Mouse (Mus musculus) limb, embryonic 11.5 days (tissue): ENCODE measurements around the gene Sh3bp4. TPM values are rescaled to one million over a fixed set of nuclear protein-coding genes. Genes with fewer than 3 reads are reported as not detected.

Experiments
- ATAC-seq: fragments of 200-750 bp; cut with Nextera tagmentation; 2 replicates; pipeline ENCODE4 v1.8.0; 2017; ENCODE audit warnings: low read depth; ENCODE audit not compliant: insufficient number of reproducible peaks, low FRiP score, low TSS enrichment
- DNase-seq: peaks from one replicate; pipeline ENCODE4 v3.0.0-alpha.2; 2015; ENCODE audit warnings: low spot score
- H3K27ac ChIP-seq: fragments of 300-500 bp; sonication (generic); replicated peaks from 2 replicates; pipeline ENCODE4 v1.5.1; 2014; ENCODE audit warnings: low read depth, mild to moderate bottlenecking, low read length
- H3K27me3 ChIP-seq: fragments of 300-500 bp; sonication (generic); 2 replicates; pipeline ENCODE4 v1.6.1; 2014; ENCODE audit warnings: mild to moderate bottlenecking, low read length, mixed read lengths; ENCODE audit not compliant: control insufficient read depth, insufficient read depth
- H3K36me3 ChIP-seq: fragments of 300-500 bp; sonication (generic); 2 replicates; pipeline ENCODE4 v1.6.1; 2014; ENCODE audit warnings: mild to moderate bottlenecking, low read length, moderate library complexity, mixed read lengths; ENCODE audit not compliant: control insufficient read depth, insufficient read depth
- H3K4me1 ChIP-seq: fragments of 300-500 bp; sonication (generic); 2 replicates; pipeline ENCODE4 v1.6.1; 2014; ENCODE audit warnings: low read length, mixed read lengths; ENCODE audit not compliant: control insufficient read depth, insufficient read depth
- H3K4me2 ChIP-seq: fragments of 300-500 bp; sonication (generic); 2 replicates; pipeline ENCODE4 v1.6.1; 2014; ENCODE audit warnings: low read depth, mild to moderate bottlenecking, moderate library complexity; ENCODE audit not compliant: severe bottlenecking
- H3K4me3 ChIP-seq: fragments of 300-500 bp; sonication (generic); 2 replicates; pipeline ENCODE4 v1.5.1; 2014; ENCODE audit warnings: low read depth, low read length
- H3K9ac ChIP-seq: fragments of 300-500 bp; sonication (generic); 2 replicates; pipeline ENCODE4 v1.6.1; 2014; ENCODE audit warnings: mild to moderate bottlenecking, low read length
- H3K9me3 ChIP-seq: fragments of 300-500 bp; sonication (generic); 2 replicates; pipeline ENCODE4 v1.6.1; 2016; ENCODE audit warnings: low read length; ENCODE audit not compliant: control insufficient read depth
- WGBS: fragments of 180-500 bp; shearing (Covaris S2); extraction: QIAGEN DNeasy Blood & Tissue Kit; methylation state at CpG from one replicate; pipeline ENCODE4 v1.1.7; 2014; 5-methylcytosine and 5-hydroxymethylcytosine counted together
- polyA plus RNA-seq: library from polyadenylated mRNA; unstranded; fragments of >200 nt; fragmentation: Nextera tagmentation; extraction: Ambion mirVana; gene quantifications from 2 replicates; pipeline ENCODE4 v1.2.1, GENCODE M21; 2014

The Sh3bp4 gene
- polyA plus RNA-seq, 1 experiment from 2014 or later, result 20.6 TPM

DNA sequence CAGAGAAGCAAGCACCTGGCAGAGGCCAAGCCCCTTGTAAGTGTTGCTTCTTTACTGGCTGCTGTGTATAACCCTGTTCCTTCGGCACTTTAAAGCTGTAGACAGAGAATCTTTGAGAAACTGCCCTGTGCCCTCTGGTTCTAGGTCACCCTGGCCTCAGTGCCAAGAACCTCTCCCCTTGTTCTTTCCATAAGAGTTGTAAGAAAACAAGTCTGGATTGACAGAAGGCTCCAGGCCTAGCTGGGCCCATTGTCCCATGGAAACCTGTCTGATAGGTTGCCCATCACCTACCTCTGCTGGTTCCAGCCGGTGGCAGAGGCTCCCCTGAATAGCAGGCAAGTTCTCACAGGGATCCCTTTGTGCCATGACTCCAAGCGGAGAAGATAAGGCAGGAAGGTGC lies 47.9 kb downstream of the Sh3bp4 start:
- H3K27ac ChIP-seq, result no peak overlapping the region
- H3K9me3 ChIP-seq, result no peaks in the 10 kb centered on the region
- H3K4me1 ChIP-seq, result 0 out of 2 replicates have a peak, but pooled peaks cover 5% of the 10 kb centered on the region
- H3K4me3 ChIP-seq, result no peak overlapping the region
- 76% methylated on average over 3 of the region's 3 CpGs for WGBS
- no peak overlapping the region for H3K9ac ChIP-seq
- H3K27me3 ChIP-seq, result no peaks in the 10 kb centered on the region
- no peak overlapping the region for H3K4me2 ChIP-seq
- no peaks in the 10 kb centered on the region for H3K36me3 ChIP-seq
- no peak for ATAC-seq
- DNase-seq, result no peak

DNA sequence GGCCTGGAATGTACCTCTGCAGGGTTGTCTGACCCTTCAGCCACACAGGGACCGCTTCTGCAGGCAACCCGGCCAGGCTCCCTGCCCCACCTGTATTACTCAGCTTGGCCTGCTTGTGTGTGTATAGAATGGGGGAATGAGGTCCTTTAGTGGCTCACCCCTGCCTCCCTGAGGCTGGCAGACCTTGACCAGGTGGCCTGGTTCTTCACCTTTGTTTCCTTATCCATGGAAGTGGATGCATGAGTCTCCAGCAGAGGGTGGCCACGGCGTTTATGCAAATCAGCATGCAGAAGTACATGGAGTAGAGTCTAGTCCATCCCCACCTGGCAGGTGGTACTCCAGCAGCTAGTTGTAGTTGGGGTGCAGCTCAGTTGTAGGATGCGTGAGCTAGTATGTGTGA lies 48.6 kb downstream of the Sh3bp4 start:
- no peak overlapping the region for H3K9ac ChIP-seq
- no peak for ATAC-seq
- no peaks in the 10 kb centered on the region for H3K36me3 ChIP-seq
- no peak overlapping the region for H3K27ac ChIP-seq
- H3K27me3 ChIP-seq, result no peaks in the 10 kb centered on the region
- 87% methylated on average over 5 of the region's 5 CpGs for WGBS
- DNase-seq, result no peak
- 0 out of 2 replicates have a peak, but pooled peaks cover 5% of the 10 kb centered on the region for H3K4me1 ChIP-seq
- H3K9me3 ChIP-seq, result no peaks in the 10 kb centered on the region
- no peak overlapping the region for H3K4me3 ChIP-seq
- H3K4me2 ChIP-seq, result no peak overlapping the region

- ATAC-seq, result no peak
- no peaks in the 10 kb centered on the region for H3K27me3 ChIP-seq
- no peaks in the 10 kb centered on the region for H3K9me3 ChIP-seq
- no peak for DNase-seq
- no peak overlapping the region for H3K4me3 ChIP-seq
- WGBS, result 82% methylated on average over 4 of the region's 4 CpGs
- 0 out of 2 replicates have a peak, but pooled peaks cover 5% of the 10 kb centered on the region for H3K4me1 ChIP-seq
- no peaks in the 10 kb centered on the region for H3K36me3 ChIP-seq
- H3K9ac ChIP-seq, result no peak overlapping the region
- H3K27ac ChIP-seq, result no peak overlapping the region
- no peak overlapping the region for H3K4me2 ChIP-seq
Measured at GRCm38 (mm10) chr1:89120290-89120689, 50.1 kb downstream of the Sh3bp4 start.

GRCm38 (mm10) chr1:89121466-89121865 lies 51.3 kb downstream of the Sh3bp4 start:
- no peak for ATAC-seq
- Histone ChIP-seq H3K4me3 (no peak overlapping the region), H3K9me3 (no peaks in the 10 kb centered on the region), H3K4me2 (no peak overlapping the region), H3K9ac (no peak overlapping the region), H3K36me3 (no peaks in the 10 kb centered on the region), H3K4me1 (0 out of 2 replicates have a peak, but pooled peaks cover 4% of the 10 kb centered on the region), H3K27me3 (no peaks in the 10 kb centered on the region), H3K27ac (no peak overlapping the region)
- no peak for DNase-seq
- WGBS, result 85% methylated on average over 8 of the region's 8 CpGs

GRCm38 (mm10) chr1:89122376-89122775 lies 52.2 kb downstream of the Sh3bp4 start:
- 84% methylated on average over 5 of the region's 5 CpGs for WGBS

DNA sequence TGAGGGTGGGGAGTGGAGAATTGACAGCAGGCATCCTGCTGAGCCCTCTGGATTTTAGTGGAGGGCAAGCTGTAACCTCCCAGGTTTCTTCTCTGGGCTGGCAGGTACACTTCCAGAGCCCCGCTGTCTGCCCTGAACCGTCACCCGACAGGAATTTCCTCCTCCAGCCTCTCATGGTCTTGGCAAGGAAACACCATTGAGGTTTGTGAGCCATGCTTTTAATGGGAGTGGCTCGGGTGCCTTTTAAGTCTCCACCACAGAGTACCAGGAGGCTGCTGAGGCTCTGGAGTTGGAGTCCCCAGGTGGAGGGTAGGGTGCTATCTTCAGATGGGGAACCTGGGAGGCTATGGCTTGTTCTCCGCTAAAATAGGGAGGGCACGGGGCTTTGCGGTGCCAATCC lies 53.9 kb downstream of the Sh3bp4 start:
- no peak overlapping the region for H3K27ac ChIP-seq
- no peak overlapping the region for H3K9ac ChIP-seq
- no peak overlapping the region for H3K4me3 ChIP-seq
- H3K27me3 ChIP-seq, result no peaks in the 10 kb centered on the region
- no peak overlapping the region for H3K4me2 ChIP-seq
- no peaks in the 10 kb centered on the region for H3K4me1 ChIP-seq
- DNase-seq, result no peak
- ATAC-seq, result no peak
- 90% methylated on average over 7 of the region's 7 CpGs for WGBS
- H3K36me3 ChIP-seq, result no peaks in the 10 kb centered on the region
- H3K9me3 ChIP-seq, result peaks cover 2% of the 10 kb centered on the region; the same call in 1 of the 2 replicates

More at GRCm38 (mm10) chr1:89122376-89122775, 52.2 kb downstream of the Sh3bp4 start:
- no peaks in the 10 kb centered on the region for H3K36me3 ChIP-seq
- no peak overlapping the region for H3K27ac ChIP-seq
- peaks cover 2% of the 10 kb centered on the region; the same call in 1 of the 2 replicates for H3K9me3 ChIP-seq
- no peaks in the 10 kb centered on the region for H3K4me1 ChIP-seq
- H3K4me3 ChIP-seq, result no peak overlapping the region
- ATAC-seq (no peak), DNase-seq (no peak)
- no peak overlapping the region for H3K9ac ChIP-seq
- no peaks in the 10 kb centered on the region for H3K27me3 ChIP-seq
- no peak overlapping the region for H3K4me2 ChIP-seq

DNA sequence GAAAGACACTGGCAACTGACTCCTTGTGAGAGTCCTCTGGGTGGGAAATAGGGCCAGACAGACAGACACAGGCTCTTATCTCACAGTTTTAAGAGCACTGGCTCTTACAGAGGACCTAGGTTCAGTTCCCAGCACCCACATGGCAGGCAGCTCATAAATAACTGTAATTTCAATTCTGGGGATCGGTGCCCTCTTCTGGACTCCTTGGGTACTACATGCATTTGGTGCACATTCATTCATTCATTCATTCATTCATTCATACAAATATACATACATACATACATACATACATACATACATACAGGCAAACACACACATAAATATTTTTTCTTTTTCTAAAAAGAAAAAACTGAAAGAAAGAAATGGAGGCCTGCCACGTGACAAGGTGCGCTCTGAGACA lies 56.9 kb downstream of the Sh3bp4 start:
- ATAC-seq (no peak), DNase-seq (no peak)
- no peak overlapping the region for H3K9ac ChIP-seq
- H3K27me3 ChIP-seq, result no peaks in the 10 kb centered on the region
- H3K4me2 ChIP-seq, result no peak overlapping the region
- H3K4me3 ChIP-seq, result no peak overlapping the region
- WGBS, result 99% methylated on average over 3 of the region's 3 CpGs
- H3K4me1 ChIP-seq, result no peaks in the 10 kb centered on the region
- H3K9me3 ChIP-seq, result peaks cover 2% of the 10 kb centered on the region; the same call in 1 of the 2 replicates
- H3K27ac ChIP-seq, result no peak overlapping the region
- H3K36me3 ChIP-seq, result no peaks in the 10 kb centered on the region

- no peak for ATAC-seq
- Histone ChIP-seq H3K4me1 (no peaks in the 10 kb centered on the region), H3K27me3 (no peaks in the 10 kb centered on the region), H3K27ac (no peak overlapping the region), H3K36me3 (no peaks in the 10 kb centered on the region), H3K4me2 (no peak overlapping the region), H3K4me3 (no peak overlapping the region), H3K9me3 (peaks cover 2% of the 10 kb centered on the region; the same call in 1 of the 2 replicates), H3K9ac (no peak overlapping the region)
- DNase-seq, result no peak
- 95% methylated on average over 6 of the region's 6 CpGs for WGBS
Measured at GRCm38 (mm10) chr1:89130429-89130828, 60.2 kb downstream of the Sh3bp4 start.

DNA sequence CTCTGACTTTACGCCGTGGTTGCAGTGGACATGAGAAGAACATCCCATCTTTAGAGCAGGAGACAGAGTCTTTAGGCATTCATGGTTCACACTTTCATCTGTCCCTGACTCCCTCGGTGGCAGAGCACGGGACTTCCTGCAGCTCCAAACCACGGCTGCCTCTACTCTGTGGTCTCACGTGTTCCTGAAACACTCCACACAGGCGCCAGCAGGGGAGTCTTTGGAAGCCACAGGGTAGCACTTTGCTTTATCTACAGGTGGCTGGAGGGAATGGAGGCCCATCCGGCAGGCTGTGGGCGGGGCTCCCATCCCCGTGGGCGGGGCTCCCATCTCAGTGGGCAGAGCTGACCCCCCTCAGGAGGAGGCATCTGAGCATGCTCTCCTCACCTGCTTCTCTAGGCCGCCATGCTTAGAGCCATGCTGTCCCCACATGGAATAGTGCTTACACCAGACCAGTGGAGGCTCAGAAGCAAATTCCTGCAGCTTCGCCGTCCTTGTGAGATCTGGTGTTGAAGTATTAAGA lies 60.9 kb downstream of the Sh3bp4 start:
- Histone ChIP-seq H3K27me3 (no peaks in the 10 kb centered on the region), H3K36me3 (no peaks in the 10 kb centered on the region), H3K4me1 (no peaks in the 10 kb centered on the region), H3K4me3 (no peak overlapping the region), H3K4me2 (no peak overlapping the region), H3K9ac (no peak overlapping the region), H3K9me3 (peaks cover 2% of the 10 kb centered on the region; the same call in 1 of the 2 replicates), H3K27ac (no peak overlapping the region)
- ATAC-seq (no peak), DNase-seq (no peak)
- WGBS, result 81% methylated on average over 14 of the region's 14 CpGs
